Mouse (Mus musculus) embryo, embryonic 10.5 days (tissue): ENCODE data around the gene Bak1.

Experiments used
- DNase-seq: peaks from one replicate; pipeline ENCODE4 v3.0.0-alpha.2; 2015; ENCODE audit warnings: low spot score

The Bak1 gene

GRCm38 (mm10) chr17:27048445-27049239, 19.8 kb upstream of the Bak1 start:
- DNase-seq = peak; percentile 48

- no peak for DNase-seq
Observed at GRCm38 (mm10) chr17:27047762-27048444, 19.1 kb upstream of the Bak1 start.

- DNase-seq = no peak
Observed at GRCm38 (mm10) chr17:27045164-27045563, 16.4 kb upstream of the Bak1 start.

- no peak for DNase-seq
Observed at GRCm38 (mm10) chr17:27042840-27043239, 14.0 kb upstream of the Bak1 start.

GRCm38 (mm10) chr17:27041787-27042055, 12.9 kb upstream of the Bak1 start:
- no peak for DNase-seq

GRCm38 (mm10) chr17:27041046-27041786, 12.4 kb upstream of the Bak1 start:
- DNase-seq = no peak

- DNase-seq = peak; percentile 79
Observed at GRCm38 (mm10) chr17:27040304-27041045, 11.7 kb upstream of the Bak1 start.

- no peak for DNase-seq
Observed at GRCm38 (mm10) chr17:27039432-27040102, 10.8 kb upstream of the Bak1 start.

GRCm38 (mm10) chr17:27038335-27039050, 9.7 kb upstream of the Bak1 start:
- DNase-seq = no peak

GRCm38 (mm10) chr17:27036465-27036864, 7.7 kb upstream of the Bak1 start:
- DNase-seq = no peak

GRCm38 (mm10) chr17:27032869-27033268, 4.1 kb upstream of the Bak1 start:
- peak; percentile 96 for DNase-seq

- DNase-seq = no peak
Observed at GRCm38 (mm10) chr17:27032328-27032727, 3.5 kb upstream of the Bak1 start.

GRCm38 (mm10) chr17:27030896-27031295, 2.1 kb upstream of the Bak1 start:
- no peak for DNase-seq

- no peak for DNase-seq
Observed at GRCm38 (mm10) chr17:27029431-27029830, 622 bp upstream of the Bak1 start.

GRCm38 (mm10) chr17:27028284-27028795, 469 bp downstream of the Bak1 start:
- DNase-seq = peak; percentile 93

GRCm38 (mm10) chr17:27027460-27028283, 1.1 kb downstream of the Bak1 start:
- DNase-seq = peak; percentile 39

- no peak for DNase-seq
Observed at GRCm38 (mm10) chr17:27025951-27026350, 2.9 kb downstream of the Bak1 start.

- no peak for DNase-seq
Observed at GRCm38 (mm10) chr17:27025326-27025902, 3.4 kb downstream of the Bak1 start.

GRCm38 (mm10) chr17:27023342-27023741, 5.5 kb downstream of the Bak1 start:
- DNase-seq = no peak

- no peak for DNase-seq
Observed at GRCm38 (mm10) chr17:27021736-27022135, 7.1 kb downstream of the Bak1 start.
